Mouse (Mus musculus) MEL (cell line): ENCODE measurements at regions not wholly inside any gene's neighbourhood (a gene's known extent, or its start where the extent isn't known, plus 50 kb on each side); places are given as distances from the start of the nearest gene placed in this dataset.

ENCODE experiments used
- CTCF ChIP-seq, 3 experiments: IDR thresholded peaks in 2 of 3; conservative IDR thresholded peaks in 1 of 3; 2 replicates each; pipeline ENCODE4 v1.5.1; 2011 to 2012; ENCODE audit warnings: low read length in 3 of 3, low read depth in 2 of 3, mild to moderate bottlenecking in 2 of 3, improper control_type of control experiment in 1 of 3, inconsistent platforms in 1 of 3, mixed read lengths in 1 of 3, moderate library complexity in 1 of 3; ENCODE audit not compliant: control insufficient read depth in 1 of 3, insufficient read depth in 1 of 3, poor library complexity in 1 of 3, severe bottlenecking in 1 of 3
- HCFC1 ChIP-seq: IDR thresholded peaks from 2 replicates; pipeline ENCODE4 v1.6.1; 2012; ENCODE audit warnings: low read depth, mild to moderate bottlenecking, inconsistent platforms, low read length, improper control_type of control experiment, moderate library complexity
- MAX ChIP-seq: IDR thresholded peaks from 2 replicates; pipeline ENCODE4 v1.6.1; 2011; ENCODE audit warnings: low read length, improper control_type of control experiment
- MAZ ChIP-seq: IDR thresholded peaks from 2 replicates; pipeline ENCODE4 v1.6.1; 2012; ENCODE audit warnings: low read depth, mild to moderate bottlenecking, inconsistent platforms, low read length, improper control_type of control experiment
- MXI1 ChIP-seq: IDR thresholded peaks from 2 replicates; pipeline ENCODE4 v1.6.1; 2011; ENCODE audit warnings: mild to moderate bottlenecking, low read depth, low read length, improper control_type of control experiment
- NELFE ChIP-seq: IDR thresholded peaks from 2 replicates; pipeline ENCODE4 v1.6.1; 2011; ENCODE audit warnings: low read depth, low read length, improper control_type of control experiment
- POLR2A ChIP-seq, 2 experiments: IDR thresholded peaks; 2 replicates each; pipeline ENCODE4 v1.6.1; 2011 to 2012; ENCODE audit warnings: low read length in 2 of 2, mild to moderate bottlenecking in 2 of 2, control low read depth in 1 of 2, improper control_type of control experiment in 1 of 2, low read depth in 1 of 2, moderate library complexity in 1 of 2; ENCODE audit not compliant: control insufficient read depth in 1 of 2, insufficient read depth in 1 of 2, poor library complexity in 1 of 2
- RCOR1 ChIP-seq: IDR thresholded peaks from 2 replicates; pipeline ENCODE4 v1.6.1; 2012; ENCODE audit warnings: low read depth, mild to moderate bottlenecking, inconsistent platforms, low read length, improper control_type of control experiment
- TAL1 ChIP-seq: IDR thresholded peaks from 2 replicates; pipeline ENCODE4 v1.6.1; 2012; ENCODE audit warnings: mild to moderate bottlenecking, inconsistent platforms, low read length, moderate library complexity, mixed read lengths
- TCF12 ChIP-seq: IDR thresholded peaks from 2 replicates; pipeline ENCODE4 v1.6.1; 2014; ENCODE audit warnings: low read depth, mild to moderate bottlenecking, inconsistent platforms, low read length, improper control_type of control experiment, moderate library complexity
- USF2 ChIP-seq, 2 experiments: IDR thresholded peaks; 2 replicates each; pipeline ENCODE4 v1.6.1; 2011 to 2012; ENCODE audit warnings: improper control_type of control experiment in 2 of 2, low read length in 2 of 2, borderline replicate concordance in 1 of 2, inconsistent platforms in 1 of 2, low read depth in 1 of 2, mild to moderate bottlenecking in 1 of 2; ENCODE audit not compliant: insufficient read depth in 1 of 2
- ZC3H11A ChIP-seq: IDR thresholded peaks from 2 replicates; pipeline ENCODE4 v1.6.1; 2012; ENCODE audit warnings: low read depth, mild to moderate bottlenecking, inconsistent platforms, low read length, improper control_type of control experiment
- ZKSCAN1 ChIP-seq: IDR thresholded peaks from 2 replicates; pipeline ENCODE4 v1.6.1; 2012; ENCODE audit warnings: low read depth, mild to moderate bottlenecking, inconsistent platforms, low read length, improper control_type of control experiment, moderate library complexity

DNA sequence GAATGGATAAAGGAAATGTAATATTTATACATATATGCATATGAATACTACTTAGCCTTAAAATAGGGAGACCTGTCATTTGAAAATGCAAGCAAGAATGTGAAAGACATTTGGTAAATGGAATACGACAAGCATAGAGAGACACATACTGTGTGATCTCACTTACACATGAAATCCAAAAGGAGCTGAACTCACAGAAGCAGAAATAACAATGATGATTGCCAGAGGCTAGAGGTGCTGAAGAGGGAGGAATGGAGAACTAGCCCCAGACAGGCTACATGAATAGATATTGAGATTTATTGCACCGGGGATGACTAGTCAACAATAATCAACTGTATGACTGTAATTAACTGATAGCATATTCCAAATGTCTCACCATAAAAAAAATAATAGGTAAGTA lies 336.6 kb upstream of the Acvr2a start:
- TF ChIP-seq CTCF (IDR thresholded peaks at IDR 0.05 in 2 of 3, conservative IDR thresholded peaks at IDR 0.05 in 1 of 3; ENCODE audit: control insufficient read depth in 1 of 3, insufficient read depth in 1 of 3, low read depth in 2 of 3, low read length in 3 of 3, poor library complexity in 1 of 3, severe bottlenecking in 1 of 3) (no peak), NELFE (no peak), POLR2A (IDR thresholded peaks at IDR 0.05; ENCODE audit: control insufficient read depth in 1 of 2, insufficient read depth in 1 of 2, low read depth in 1 of 2, low read length in 2 of 2, poor library complexity in 1 of 2) (no peak), MAZ (no peak), MXI1 (no peak), USF2 (IDR thresholded peaks at IDR 0.05; ENCODE audit: borderline replicate concordance in 1 of 2, insufficient read depth in 1 of 2, low read depth in 1 of 2, low read length in 2 of 2) (no peak), ZC3H11A (no peak), TAL1 (no peak), ZKSCAN1 (no peak), TCF12 (no peak), MAX (no peak), RCOR1 (no peak), HCFC1 (no peak)
